Mouse (Mus musculus): ENCODE data around the gene Rps13.

- TF ChIP-seq CTCF (IDR thresholded peaks at IDR 0.05; ENCODE audit: insufficient read depth, low read length), result no peak
- TF ChIP-seq POLR2A (IDR thresholded peaks at IDR 0.05; ENCODE audit: borderline replicate concordance, extremely low read depth, low read depth, low read length), result no peak
These were observed 47.8 kb downstream of the Rps13 start for GRCm38 (mm10) chr7:116286173-116286572.

Data from lung, adult 2 months (tissue).